Mouse (Mus musculus) colon, adult 2 months (tissue): ENCODE results near the gene Chrdl2. TPM values are rescaled to one million over a fixed set of nuclear protein-coding genes. Genes with fewer than 3 reads are reported as not detected.

Source experiments
- polyA plus RNA-seq: library from polyadenylated mRNA; depleted of rRNA; stranded (reverse); fragments of >200 nt; gene quantifications from 2 replicates; pipeline ENCODE4 v1.2.3, GENCODE M21; 2012; rRNA removed

The Chrdl2 gene
- polyA plus RNA-seq: 2.2 and 4.4 TPM in 2 replicates

GRCm38 (mm10) chr7:100005790-100006189 is at the start of gene Chrdl2:
Chrdl2 (plus strand) TSS chr7:100006172.

GRCm38 (mm10) chr7:99980132-99980591 is 25.8 kb upstream of the Chrdl2 start, which contains the start of gene Rnf169:
Rnf169 (minus strand) TSS chr7:99980448.

Other genes starting within 250 kb of the Chrdl2 start
- not detected in 2 replicates for gene Olfr521, start 242.7 kb upstream of the Chrdl2 start, polyA plus RNA-seq
- 2.8 and 3.0 TPM in 2 replicates for gene Neu3, start 177.8 kb upstream of the Chrdl2 start, polyA plus RNA-seq
- gene Xrra1, start 147.1 kb upstream of the Chrdl2 start, polyA plus RNA-seq: 0.08 TPM in 1 of 2 replicates, not detected in the other
- gene Spcs2, start 142.7 kb upstream of the Chrdl2 start, polyA plus RNA-seq: 12.8 and 16.5 TPM in 2 replicates
- gene Rnf169, start 25.7 kb upstream of the Chrdl2 start, polyA plus RNA-seq: 3.7 and 4.0 TPM in 2 replicates
- 6.4 and 7.2 TPM in 2 replicates for gene Pold3, start 115.4 kb downstream of the Chrdl2 start, polyA plus RNA-seq
- 23.1 and 27.5 TPM in 2 replicates for gene Lipt2, start 153.1 kb downstream of the Chrdl2 start, polyA plus RNA-seq
- gene Kcne3, start 170.3 kb downstream of the Chrdl2 start, polyA plus RNA-seq: 292 and 298 TPM in 2 replicates
- gene Pgm2l1, start 221.2 kb downstream of the Chrdl2 start, polyA plus RNA-seq: 2.4 and 2.8 TPM in 2 replicates